Mouse (Mus musculus): ENCODE results near the gene Ripk4.

Ripk4 gene

GRCm38 (mm10) chr16:97763061-97763989 lies at the start of gene Ripk4:
Gene Ripk4 (minus strand): TSS chr16:97763787.
- DNase-seq (ENCODE audit: low spot score): peak; percentile 43

GRCm38 (mm10) chr16:97808881-97809280 lies 45.3 kb upstream of the Ripk4 start:
- no peak for DNase-seq (ENCODE audit: low spot score)

- no peak for DNase-seq (ENCODE audit: low spot score)
Observed at GRCm38 (mm10) chr16:97805646-97806045, 42.1 kb upstream of the Ripk4 start.

DNA sequence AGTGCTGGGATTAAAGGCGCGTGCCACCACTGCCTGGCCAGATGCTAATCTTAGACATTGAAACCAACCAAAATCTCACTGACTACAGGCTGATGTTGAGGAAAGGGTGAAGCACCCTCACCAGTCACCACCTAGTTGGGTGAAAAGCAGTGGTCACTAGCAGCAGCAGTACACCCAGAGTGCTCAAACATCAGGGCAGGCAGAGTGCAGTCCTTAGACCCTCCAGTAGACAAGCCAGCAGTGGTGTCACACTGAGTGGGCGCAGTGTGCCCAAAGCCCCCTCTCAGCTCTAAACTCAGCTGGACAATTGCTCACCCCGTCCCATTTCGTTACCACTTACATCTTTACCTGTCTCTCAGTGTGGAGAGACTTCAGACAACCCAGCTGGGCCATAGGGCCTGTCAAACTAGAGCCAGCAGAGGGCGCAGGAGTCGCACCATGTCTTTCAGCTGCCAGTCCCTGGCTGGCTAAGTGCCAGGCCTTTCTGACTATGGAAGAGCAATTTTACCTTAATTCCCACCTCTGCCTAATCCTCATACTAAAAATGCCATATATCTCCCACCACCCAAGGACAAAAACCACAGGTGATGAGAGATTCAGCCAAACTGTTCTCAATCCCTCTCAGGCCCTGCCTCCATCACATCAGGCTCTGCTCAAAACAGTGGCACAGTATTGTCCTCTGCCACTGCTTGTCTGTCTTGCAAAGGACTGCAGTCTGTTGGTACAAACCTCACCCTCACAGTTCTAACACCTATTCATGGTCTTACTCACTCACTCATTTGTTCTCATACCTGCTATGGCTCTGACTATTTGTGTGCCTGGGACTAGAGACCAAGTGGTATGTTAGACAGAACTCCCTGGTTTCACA lies 41.3 kb upstream of the Ripk4 start:
- peak; percentile 78 for DNase-seq (ENCODE audit: low spot score)

DNA sequence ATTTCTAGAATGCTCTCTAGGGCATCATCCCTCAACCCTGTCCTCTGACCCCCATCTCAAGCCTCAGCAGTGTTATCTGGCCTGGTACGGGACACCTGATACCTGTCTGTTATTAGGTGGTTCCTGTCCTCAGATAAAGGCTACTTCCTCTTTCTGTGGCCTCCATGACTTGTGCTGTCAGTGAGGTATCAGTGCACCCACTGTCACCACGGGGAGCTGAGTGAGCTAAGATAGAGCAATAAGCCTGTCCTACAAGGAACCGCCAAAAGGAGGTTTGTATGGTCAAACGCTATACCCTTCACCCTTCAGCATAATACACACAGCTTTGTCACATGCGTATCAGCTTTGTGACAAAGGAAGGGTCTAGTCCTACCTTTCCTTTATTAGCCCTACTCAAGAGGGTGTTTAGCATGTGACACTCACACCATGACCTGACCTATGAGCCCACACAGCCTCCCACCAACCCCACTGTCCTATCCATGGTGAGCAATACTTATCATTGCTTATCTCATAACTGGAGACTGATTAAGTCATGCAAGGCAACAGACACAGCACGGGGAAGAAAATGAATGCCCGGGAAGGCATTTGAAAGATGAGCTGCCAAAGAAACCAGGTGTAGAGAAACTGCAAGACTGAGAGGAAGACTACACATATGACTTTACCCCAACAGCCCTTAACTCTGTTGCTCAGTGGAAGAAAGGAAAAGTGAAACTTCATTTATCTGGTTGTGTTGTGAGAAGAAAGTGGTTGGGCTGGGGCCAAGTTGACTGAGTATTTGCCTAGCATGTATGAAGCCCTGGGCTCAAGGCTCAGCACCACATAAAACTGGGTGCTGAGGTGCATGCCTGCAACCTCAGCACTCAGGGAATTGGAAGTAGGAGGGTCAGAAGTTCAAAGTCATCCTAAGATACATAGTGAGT lies 34.6 kb upstream of the Ripk4 start:
- no peak for DNase-seq (ENCODE audit: low spot score)

DNA sequence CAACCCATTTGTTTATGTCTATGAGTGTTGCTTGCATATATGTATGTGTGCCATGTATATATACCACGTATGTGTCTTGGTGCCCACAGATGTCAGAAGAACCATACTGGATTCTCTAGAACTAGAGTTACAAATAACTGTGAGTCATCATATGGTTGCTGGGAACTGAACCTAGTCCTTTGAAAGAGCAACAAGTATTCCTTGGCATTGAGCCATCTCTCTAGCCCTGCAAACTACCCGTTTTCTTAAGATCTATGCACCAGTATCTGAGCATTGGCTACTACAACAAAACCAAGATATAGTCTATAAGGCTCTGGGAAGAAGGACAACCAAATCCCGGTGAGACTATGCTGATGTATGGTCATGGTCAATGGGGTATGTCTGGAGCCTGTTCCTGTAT lies 33.6 kb upstream of the Ripk4 start:
- no peak for DNase-seq (ENCODE audit: low spot score)

GRCm38 (mm10) chr16:97794256-97794655 lies 30.7 kb upstream of the Ripk4 start:
- DNase-seq (ENCODE audit: low spot score): no peak

DNA sequence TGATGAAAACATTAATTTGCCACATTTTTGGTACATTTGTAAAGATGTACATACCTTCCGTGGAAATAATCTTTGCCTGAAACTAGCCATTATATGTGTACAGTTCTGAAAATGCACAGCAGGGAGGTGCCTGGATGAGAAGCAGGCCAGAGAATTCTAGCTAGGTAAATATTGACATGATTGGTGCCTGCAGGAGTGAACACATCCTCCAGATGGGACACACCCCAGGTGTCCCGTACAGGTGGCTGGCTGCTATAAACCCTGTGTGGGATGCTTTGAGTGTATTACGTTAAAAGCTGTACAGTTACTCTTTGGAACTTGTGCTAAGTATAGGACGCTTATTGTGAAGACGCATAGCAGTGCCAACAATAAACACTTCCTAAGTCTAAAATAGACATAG lies 19.5 kb upstream of the Ripk4 start:
- no peak for DNase-seq (ENCODE audit: low spot score)

GRCm38 (mm10) chr16:97778353-97779025 lies 14.9 kb upstream of the Ripk4 start:
- DNase-seq (ENCODE audit: low spot score): peak; percentile 80

- DNase-seq (ENCODE audit: low spot score): no peak
Observed at GRCm38 (mm10) chr16:97766501-97766900, 2.9 kb upstream of the Ripk4 start.

- DNase-seq (ENCODE audit: low spot score): no peak
Observed at GRCm38 (mm10) chr16:97764626-97765025, 1.0 kb upstream of the Ripk4 start.

GRCm38 (mm10) chr16:97763990-97764340 lies 378 bp upstream of the Ripk4 start:
- no peak for DNase-seq (ENCODE audit: low spot score)

DNA sequence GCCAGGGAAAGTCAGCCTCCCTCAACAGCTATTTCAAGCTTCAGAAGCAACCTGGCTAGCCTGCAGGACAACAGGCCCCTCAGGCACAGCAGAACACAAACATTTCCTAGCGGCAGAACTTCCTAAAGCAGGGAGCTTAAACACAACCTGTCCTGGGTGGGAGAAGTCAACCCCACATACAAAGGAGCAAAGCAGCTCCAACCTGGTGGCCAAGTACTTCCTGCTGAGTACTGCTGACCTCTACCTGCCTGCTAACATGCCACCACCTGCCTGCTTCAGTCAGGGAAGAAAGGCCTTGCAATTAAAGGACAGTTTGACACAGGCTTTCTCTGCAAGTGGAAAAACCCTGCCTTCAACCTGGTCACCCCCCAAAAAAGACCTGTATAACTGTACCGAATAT lies 1.8 kb downstream of the Ripk4 start:
- DNase-seq (ENCODE audit: low spot score): no peak

DNA sequence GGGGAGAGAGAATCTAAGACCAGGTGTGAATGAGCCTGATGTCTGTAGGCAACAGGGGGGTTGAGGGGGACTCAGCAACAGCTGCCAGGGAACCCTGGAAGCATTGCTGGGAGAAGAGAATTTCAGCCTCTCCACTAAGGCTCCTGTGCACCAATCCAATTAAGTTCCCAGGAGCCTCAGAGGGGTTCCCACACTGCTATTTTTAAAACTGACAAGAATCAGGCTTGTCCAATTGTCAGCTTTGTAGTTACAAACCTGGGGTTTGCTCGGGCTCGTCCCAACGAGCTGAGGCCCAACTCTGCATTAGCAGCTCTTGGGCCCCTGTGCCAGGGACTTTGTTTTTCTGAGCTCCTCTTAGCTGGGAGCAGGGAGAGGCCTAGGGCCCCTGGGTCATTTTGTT lies 3.9 kb downstream of the Ripk4 start:
- no peak for DNase-seq (ENCODE audit: low spot score)

DNA sequence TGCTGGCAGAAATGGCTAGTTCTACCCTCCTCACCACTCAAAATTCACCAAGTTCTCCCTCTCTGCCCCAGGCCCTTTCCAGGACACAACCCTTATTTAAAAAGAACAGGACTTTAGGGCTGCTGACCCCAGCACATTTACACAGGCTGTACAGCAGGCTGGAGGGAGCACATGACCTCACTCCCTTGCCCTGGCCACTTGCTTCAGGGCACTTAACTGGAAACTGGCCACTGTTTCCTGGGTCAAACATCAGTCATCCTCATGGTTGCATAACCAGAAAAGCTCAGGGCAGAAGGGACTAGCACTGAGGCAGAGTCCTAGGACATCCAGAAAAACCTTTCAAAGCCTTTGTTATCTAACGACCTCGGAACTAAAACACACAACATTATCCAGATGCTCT lies 5.3 kb downstream of the Ripk4 start:
- DNase-seq (ENCODE audit: low spot score): no peak

DNA sequence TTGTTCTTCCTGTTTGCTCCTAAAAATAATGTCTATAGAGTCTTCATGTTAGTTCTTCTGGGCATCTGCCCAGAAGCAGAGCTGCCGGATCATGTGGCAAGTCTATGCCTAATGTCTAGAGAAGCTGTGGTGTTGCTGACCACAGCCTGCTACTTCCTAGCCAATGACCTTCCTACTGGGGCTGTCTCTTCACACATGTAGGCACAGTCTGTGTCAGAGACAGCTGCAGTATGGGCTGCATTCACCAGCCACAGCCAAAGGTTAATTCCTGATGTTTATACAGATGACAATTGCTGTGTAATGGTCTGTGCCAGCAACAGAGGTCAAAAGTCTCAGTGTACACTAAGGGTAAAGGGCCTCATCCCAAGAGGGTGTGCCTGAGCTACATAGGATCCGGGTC lies 7.1 kb downstream of the Ripk4 start:
- no peak for DNase-seq (ENCODE audit: low spot score)

DNA sequence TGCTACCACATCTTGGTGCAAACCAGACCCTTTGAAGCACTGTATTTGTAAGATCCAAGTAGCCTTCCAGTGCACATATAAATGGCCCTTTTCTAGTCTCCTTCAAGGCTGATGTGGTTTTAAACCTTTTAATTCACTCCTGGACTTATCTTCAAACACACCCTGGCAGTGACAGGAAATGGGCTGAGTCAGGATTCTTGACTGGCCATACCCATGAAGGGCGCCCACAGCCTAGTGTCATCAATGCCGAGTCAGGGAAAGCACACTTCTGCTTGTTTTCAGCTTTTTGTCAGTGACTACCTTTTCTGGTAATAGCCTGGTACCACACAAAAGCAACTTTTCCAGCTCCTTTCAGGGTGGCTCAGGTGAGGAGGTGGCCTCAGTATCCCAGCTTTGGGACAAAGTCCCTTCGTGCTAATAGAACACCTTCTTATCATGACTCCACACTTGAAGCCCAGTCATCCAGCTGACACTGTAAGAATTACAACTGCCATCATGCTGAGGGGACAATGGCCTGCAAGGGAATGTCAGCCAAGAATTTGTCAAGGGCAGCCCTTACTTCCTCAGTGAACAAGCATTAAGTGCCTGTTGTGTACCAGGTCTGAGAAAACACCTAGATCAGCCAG lies 11.2 kb downstream of the Ripk4 start:
- no peak for DNase-seq (ENCODE audit: low spot score)

DNA sequence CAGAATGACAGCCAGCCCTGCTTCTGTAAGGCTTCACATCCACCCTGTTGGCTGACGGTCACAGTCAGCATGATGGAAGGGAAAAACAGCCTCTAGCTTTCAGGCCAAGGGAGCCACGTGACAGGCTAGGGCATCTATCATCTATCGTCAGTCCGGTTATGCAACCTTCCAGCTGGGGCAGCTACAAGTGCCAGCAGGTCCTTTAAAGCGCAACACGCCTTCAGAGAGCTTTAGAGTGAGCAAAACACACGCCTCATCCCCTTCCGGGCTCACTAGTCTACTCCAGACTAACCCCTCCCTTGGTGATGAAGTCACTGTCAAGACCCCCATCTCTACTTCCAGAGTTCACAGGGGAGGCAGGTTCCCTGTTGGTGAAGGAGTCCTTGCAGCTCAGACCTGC lies 11.7 kb downstream of the Ripk4 start:
- peak; percentile 44 for DNase-seq (ENCODE audit: low spot score)

DNA sequence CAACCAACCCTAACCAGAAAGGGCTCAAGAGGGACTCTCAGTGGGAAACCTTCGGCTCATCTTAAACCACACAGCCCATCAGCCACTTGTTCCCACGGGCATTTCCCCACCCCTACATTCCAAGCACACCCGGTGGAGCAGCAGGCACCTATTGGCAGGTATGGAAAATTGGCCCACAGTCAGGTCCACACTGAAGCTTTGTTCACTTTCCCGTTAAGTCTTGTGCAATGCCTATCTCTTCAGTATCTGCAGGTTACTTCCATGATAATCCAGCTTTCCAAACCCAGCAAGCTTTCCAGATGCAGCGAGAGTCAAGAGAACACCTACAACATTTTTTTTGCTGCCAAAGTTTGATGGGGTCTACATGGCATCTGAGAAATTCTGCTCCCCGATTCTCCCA lies 15.2 kb downstream of the Ripk4 start:
- DNase-seq (ENCODE audit: low spot score): no peak

DNA sequence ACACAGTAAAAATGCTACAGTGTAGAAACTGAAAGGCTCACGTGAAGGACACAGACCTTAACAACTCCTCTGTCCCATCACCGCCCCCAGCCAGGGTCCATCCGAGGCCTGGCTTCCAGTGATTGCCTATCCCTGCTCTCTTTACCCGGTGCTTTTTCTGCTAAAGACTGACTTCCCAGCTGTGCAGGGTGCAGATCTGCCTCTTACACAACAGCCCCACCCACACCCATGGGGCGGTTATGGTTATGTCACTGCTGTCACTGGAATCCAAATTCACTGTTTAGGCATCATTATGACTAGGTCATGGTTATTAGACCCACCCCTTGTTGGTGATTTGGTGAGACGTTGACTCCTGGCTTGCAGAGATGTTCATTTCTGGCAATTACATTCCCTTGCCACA lies 25.6 kb downstream of the Ripk4 start:
- no peak for DNase-seq (ENCODE audit: low spot score)

DNA sequence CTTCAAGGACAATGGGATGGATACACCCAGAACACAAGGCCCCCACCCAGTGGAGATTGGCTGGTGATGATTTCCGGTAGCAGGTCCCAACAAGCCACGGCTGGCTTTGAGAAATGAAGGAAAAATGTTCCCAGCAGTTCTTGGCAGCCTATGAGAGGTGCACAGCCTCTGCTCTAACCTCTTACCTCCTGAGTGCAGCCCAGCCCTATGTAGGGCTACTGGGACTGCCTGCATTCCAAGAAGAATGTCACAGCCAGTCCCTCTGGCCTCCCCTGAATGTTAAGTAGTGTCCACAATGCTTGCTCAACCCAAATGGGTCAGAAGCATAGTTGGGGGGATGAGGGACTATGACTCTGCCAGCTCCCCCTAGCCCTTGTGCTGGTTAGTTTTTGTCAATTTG lies 27.0 kb downstream of the Ripk4 start:
- DNase-seq (ENCODE audit: low spot score): no peak

All from ovary, postnatal 36 days (tissue).